Mouse (Mus musculus) CH12.LX (cell line): ENCODE results near the gene Aldh9a1.

ENCODE experiments used
- CTCF ChIP-seq, 2 experiments: IDR thresholded peaks in 1 of 2; conservative IDR thresholded peaks in 1 of 2; 2 replicates each; pipeline ENCODE4 v1.5.1; 2011 to 2012; ENCODE audit warnings: low read depth in 2 of 2, low read length in 2 of 2, improper control_type of control experiment in 1 of 2, inconsistent platforms in 1 of 2, mild to moderate bottlenecking in 1 of 2, moderate library complexity in 1 of 2
- HCFC1 ChIP-seq: IDR thresholded peaks from 2 replicates; pipeline ENCODE4 v1.6.1; 2012; ENCODE audit warnings: low read depth, mild to moderate bottlenecking, inconsistent platforms, low read length, improper control_type of control experiment
- KAT2A ChIP-seq: IDR thresholded peaks from 2 replicates; pipeline ENCODE4 v1.6.1; 2012; ENCODE audit warnings: low read length, improper control_type of control experiment, inconsistent platforms; ENCODE audit not compliant: insufficient replicate concordance
- MXI1 ChIP-seq: IDR thresholded peaks from 2 replicates; pipeline ENCODE4 v1.6.1; 2011; ENCODE audit warnings: mild to moderate bottlenecking, low read depth, low read length, improper control_type of control experiment
- POLR2A ChIP-seq: IDR thresholded peaks from 2 replicates; pipeline ENCODE4 v1.6.1; 2011; ENCODE audit warnings: low read depth, mild to moderate bottlenecking, improper control_type of control experiment, low read length
- RAD21 ChIP-seq: IDR thresholded peaks from 2 replicates; pipeline ENCODE4 v1.6.1; 2011; ENCODE audit warnings: low read depth, mild to moderate bottlenecking, low read length, improper control_type of control experiment, moderate library complexity
- TCF12 ChIP-seq: IDR thresholded peaks from 2 replicates; pipeline ENCODE4 v1.6.1; 2014; ENCODE audit warnings: low read depth, mild to moderate bottlenecking, inconsistent platforms, low read length, improper control_type of control experiment

GRCm38 (mm10) chr1:167414846-167415245 is 65.1 kb downstream of the Aldh9a1 start:
- no peak for TF ChIP-seq POLR2A
- TF ChIP-seq KAT2A: no peak
- TF ChIP-seq CTCF (conservative IDR thresholded peaks at IDR 0.05 in 1 of 2, IDR thresholded peaks at IDR 0.05 in 1 of 2; ENCODE audit: low read depth in 2 of 2, low read length in 2 of 2): peak; percentile 87 to 94
- no peak for TF ChIP-seq MXI1
- peak; percentile 97 for TF ChIP-seq RAD21
- no peak for TF ChIP-seq TCF12
- no peak for TF ChIP-seq HCFC1
